Mouse (Mus musculus): ENCODE measurements around the gene Rasgef1b. TPM values are rescaled to one million over a fixed set of nuclear protein-coding genes. Genes with fewer than 3 reads are reported as not detected.

The Rasgef1b gene
- total and polyA plus RNA-seq, 2 experiments = 4.0 to 20.4 TPM

DNA sequence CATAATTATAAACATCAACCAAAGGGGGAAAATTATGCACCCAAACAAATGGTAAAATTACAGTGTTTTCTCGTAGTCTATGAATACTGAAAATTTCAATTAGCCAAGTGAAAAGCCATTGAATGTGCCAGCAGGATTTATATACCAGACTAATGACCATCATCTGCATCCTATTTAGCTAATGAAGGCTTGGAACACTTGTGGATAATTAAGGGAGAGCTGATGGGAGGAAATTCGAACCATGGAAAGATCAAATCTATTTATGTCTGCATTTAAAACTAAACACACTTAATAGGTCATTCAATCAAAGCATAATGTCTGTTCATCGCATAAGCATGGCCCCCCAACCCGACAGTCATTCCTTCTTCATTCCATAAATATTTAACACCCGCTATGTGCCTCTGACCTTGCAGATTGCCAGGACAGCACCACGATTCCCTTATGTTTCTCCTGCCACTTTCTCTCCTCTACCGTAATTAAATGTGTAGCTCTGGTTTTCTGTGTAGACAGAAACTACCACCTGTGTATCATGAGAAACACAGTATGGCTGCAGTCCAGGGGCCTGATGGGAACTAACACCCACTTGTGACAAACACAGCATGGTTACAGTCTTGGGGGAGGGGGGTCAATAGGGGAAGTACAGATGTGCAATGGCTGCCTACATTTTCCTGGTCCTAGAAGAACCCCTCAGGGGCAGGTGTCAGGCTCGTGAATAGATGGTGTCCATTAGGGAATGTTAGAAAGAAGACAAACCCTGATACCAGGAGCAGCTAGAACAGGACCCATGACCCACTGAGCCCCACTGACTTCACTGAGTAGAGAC lies 164.2 kb downstream of the Rasgef1b start:
- TF ChIP-seq POLR2A (IDR thresholded peaks at IDR 0.05; ENCODE audit: extremely low read depth, insufficient read depth, low read length) (no peak), CTCF (IDR thresholded peaks at IDR 0.05; ENCODE audit: low read depth, low read length) (no peak)
- no peaks in the 10 kb centered on the region for H3K4me1 ChIP-seq (ENCODE audit: control insufficient read depth, insufficient read depth, low read length)
- no peak overlapping the region for H3K9ac ChIP-seq (ENCODE audit: low read depth, low read length)
- WGBS = 83% methylated on average over 8 of the region's 8 CpGs
- H3K27ac ChIP-seq (replicated peaks; ENCODE audit: insufficient read depth, low read depth, low read length) = no peak overlapping the region
- no peaks in the 10 kb centered on the region for H3K27me3 ChIP-seq (ENCODE audit: control insufficient read depth, insufficient read depth, low read length)
- DNase-seq (ENCODE audit: extremely low read depth, low read depth, low spot score) = no peak
- H3K79me2 ChIP-seq (ENCODE audit: control insufficient read depth, insufficient read depth, low read length) = no peaks in the 10 kb centered on the region
- no peak overlapping the region for H3K4me3 ChIP-seq (ENCODE audit: insufficient read depth, low read depth, low read length)
- no peaks in the 10 kb centered on the region for H3K36me3 ChIP-seq (ENCODE audit: control insufficient read depth, insufficient read depth, low read length)

DNA sequence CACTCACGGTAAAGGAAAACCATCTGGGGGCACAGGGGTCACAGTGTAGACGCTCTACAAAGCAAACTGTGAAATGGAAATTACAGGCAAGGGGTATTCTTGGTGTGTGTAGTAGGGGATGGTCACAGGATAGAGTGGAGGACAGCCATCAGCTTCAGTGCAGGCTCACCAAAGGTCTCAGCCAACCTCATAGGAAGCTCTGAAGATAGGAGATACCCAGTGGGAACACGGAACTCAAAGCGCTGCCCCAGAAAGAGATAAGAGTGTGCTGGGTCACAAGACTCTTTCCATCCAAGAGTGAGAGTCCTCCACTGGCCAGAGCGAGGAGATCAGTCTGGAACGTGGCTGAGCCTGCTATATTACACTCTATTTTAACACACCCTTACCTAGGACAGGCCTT lies 166.8 kb downstream of the Rasgef1b start:
- TF ChIP-seq CTCF (IDR thresholded peaks at IDR 0.05; ENCODE audit: low read depth, low read length) = no peak
- TF ChIP-seq POLR2A (IDR thresholded peaks at IDR 0.05; ENCODE audit: extremely low read depth, insufficient read depth, low read length) = no peak
- 73% methylated on average over 6 of the region's 6 CpGs for WGBS

DNA sequence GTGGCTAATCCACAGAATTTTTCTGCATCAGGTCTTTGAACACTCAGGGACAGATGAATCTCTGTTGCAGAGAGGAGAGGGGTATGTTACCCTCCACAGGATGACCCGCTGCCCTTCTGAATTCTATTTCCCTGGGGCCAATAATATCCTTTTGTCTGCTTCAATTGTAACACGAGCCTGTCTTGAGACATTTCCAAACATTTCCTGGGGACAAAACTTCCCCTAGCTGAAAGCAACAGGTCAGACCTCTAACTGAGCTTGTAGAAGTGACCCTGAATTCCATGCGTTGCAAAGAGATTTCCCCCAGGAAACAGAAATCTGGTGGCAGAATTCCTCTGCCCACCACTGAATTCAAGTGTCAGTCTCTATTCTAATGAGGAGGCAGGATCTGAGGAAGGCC lies 169.1 kb downstream of the Rasgef1b start:
- Histone ChIP-seq H3K4me1 (ENCODE audit: control insufficient read depth, insufficient read depth, low read length) (no peaks in the 10 kb centered on the region), H3K4me3 (ENCODE audit: insufficient read depth, low read depth, low read length) (no peak overlapping the region), H3K27ac (replicated peaks; ENCODE audit: insufficient read depth, low read depth, low read length) (no peak overlapping the region), H3K36me3 (ENCODE audit: control insufficient read depth, insufficient read depth, low read length) (no peaks in the 10 kb centered on the region), H3K79me2 (ENCODE audit: control insufficient read depth, insufficient read depth, low read length) (no peaks in the 10 kb centered on the region), H3K9ac (ENCODE audit: low read depth, low read length) (no peak overlapping the region), H3K27me3 (ENCODE audit: control insufficient read depth, insufficient read depth, low read length) (no peaks in the 10 kb centered on the region)
- WGBS = 71% methylated on average over 3 of the region's 3 CpGs
- no peak for DNase-seq (ENCODE audit: extremely low read depth, low read depth, low spot score)
- TF ChIP-seq CTCF (IDR thresholded peaks at IDR 0.05; ENCODE audit: low read depth, low read length) = no peak
- TF ChIP-seq POLR2A (IDR thresholded peaks at IDR 0.05; ENCODE audit: extremely low read depth, insufficient read depth, low read length) = no peak

More for the DNA sequence above, 166.8 kb downstream of the Rasgef1b start:
- Histone ChIP-seq H3K27me3 (ENCODE audit: control insufficient read depth, insufficient read depth, low read length) (no peaks in the 10 kb centered on the region), H3K36me3 (ENCODE audit: control insufficient read depth, insufficient read depth, low read length) (no peaks in the 10 kb centered on the region), H3K79me2 (ENCODE audit: control insufficient read depth, insufficient read depth, low read length) (no peaks in the 10 kb centered on the region), H3K4me3 (ENCODE audit: insufficient read depth, low read depth, low read length) (no peak overlapping the region), H3K4me1 (ENCODE audit: control insufficient read depth, insufficient read depth, low read length) (no peaks in the 10 kb centered on the region), H3K9ac (ENCODE audit: low read depth, low read length) (no peak overlapping the region), H3K27ac (replicated peaks; ENCODE audit: insufficient read depth, low read depth, low read length) (no peak overlapping the region)
- no peak for DNase-seq (ENCODE audit: extremely low read depth, low read depth, low spot score)

DNA sequence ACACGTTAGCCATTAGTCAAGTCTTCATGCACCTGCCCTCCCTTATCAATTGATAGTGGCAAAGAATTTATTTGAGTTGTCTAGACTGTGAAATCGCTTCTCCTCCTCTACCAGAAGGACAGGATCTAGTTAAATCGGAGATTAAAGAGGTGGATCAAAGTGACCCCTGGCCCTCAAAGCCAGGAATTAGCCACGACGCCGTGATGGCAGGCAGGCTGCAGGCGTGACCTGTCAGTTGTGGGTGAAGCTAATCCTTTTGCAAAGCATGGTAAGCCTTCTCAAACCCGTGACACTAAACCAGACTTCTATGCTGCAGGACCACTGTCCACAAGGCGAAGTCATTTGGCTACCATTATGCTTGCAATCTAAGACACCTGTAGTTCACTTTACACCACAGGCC lies 170.6 kb downstream of the Rasgef1b start:
- WGBS = 87% methylated on average over 9 of the region's 9 CpGs
- no peak for DNase-seq (ENCODE audit: extremely low read depth, low read depth, low spot score)

DNA sequence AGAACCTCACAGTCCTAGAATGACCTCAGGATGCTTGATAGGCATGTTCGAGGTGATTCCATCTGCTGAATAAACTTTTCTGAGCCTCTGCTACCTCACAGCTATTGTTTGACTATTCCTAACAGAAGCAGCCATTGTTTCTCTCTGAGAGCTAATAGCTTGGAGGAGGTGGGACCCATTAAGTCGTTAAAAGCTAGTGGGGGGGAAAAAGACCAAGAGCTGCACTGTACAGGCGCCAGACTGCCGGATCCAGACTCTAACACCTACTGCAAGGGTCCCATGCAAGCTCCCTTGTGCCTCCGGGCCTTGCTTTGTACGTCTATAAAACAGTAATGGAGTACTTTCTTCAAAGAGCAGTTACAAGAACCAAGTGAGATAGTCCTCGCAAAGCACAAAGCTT lies 176.2 kb downstream of the Rasgef1b start:
- H3K4me1 ChIP-seq (ENCODE audit: control insufficient read depth, insufficient read depth, low read length) = no peaks in the 10 kb centered on the region
- DNase-seq (ENCODE audit: extremely low read depth, low read depth, low spot score) = no peak
- no peak overlapping the region for H3K9ac ChIP-seq (ENCODE audit: low read depth, low read length)
- 77% methylated on average over 7 of the region's 7 CpGs for WGBS
- H3K79me2 ChIP-seq (ENCODE audit: control insufficient read depth, insufficient read depth, low read length) = no peaks in the 10 kb centered on the region
- no peak overlapping the region for H3K27ac ChIP-seq (replicated peaks; ENCODE audit: insufficient read depth, low read depth, low read length)
- TF ChIP-seq POLR2A (IDR thresholded peaks at IDR 0.05; ENCODE audit: extremely low read depth, insufficient read depth, low read length) (no peak), CTCF (IDR thresholded peaks at IDR 0.05; ENCODE audit: low read depth, low read length) (no peak)
- no peaks in the 10 kb centered on the region for H3K36me3 ChIP-seq (ENCODE audit: control insufficient read depth, insufficient read depth, low read length)
- no peak overlapping the region for H3K4me3 ChIP-seq (ENCODE audit: insufficient read depth, low read depth, low read length)
- H3K27me3 ChIP-seq (ENCODE audit: control insufficient read depth, insufficient read depth, low read length) = no peaks in the 10 kb centered on the region

More for the DNA sequence above, 170.6 kb downstream of the Rasgef1b start:
- no peak overlapping the region for H3K9ac ChIP-seq (ENCODE audit: low read depth, low read length)
- H3K27ac ChIP-seq (replicated peaks; ENCODE audit: insufficient read depth, low read depth, low read length) = no peak overlapping the region
- no peaks in the 10 kb centered on the region for H3K27me3 ChIP-seq (ENCODE audit: control insufficient read depth, insufficient read depth, low read length)
- no peaks in the 10 kb centered on the region for H3K36me3 ChIP-seq (ENCODE audit: control insufficient read depth, insufficient read depth, low read length)
- no peak overlapping the region for H3K4me3 ChIP-seq (ENCODE audit: insufficient read depth, low read depth, low read length)
- no peak for TF ChIP-seq CTCF (IDR thresholded peaks at IDR 0.05; ENCODE audit: low read depth, low read length)
- no peak for TF ChIP-seq POLR2A (IDR thresholded peaks at IDR 0.05; ENCODE audit: extremely low read depth, insufficient read depth, low read length)
- H3K4me1 ChIP-seq (ENCODE audit: control insufficient read depth, insufficient read depth, low read length) = no peaks in the 10 kb centered on the region
- H3K79me2 ChIP-seq (ENCODE audit: control insufficient read depth, insufficient read depth, low read length) = no peaks in the 10 kb centered on the region

All from liver, adult 2 months (tissue).